Comparison of ENCODE assay signal across 8 mouse cellular contexts in the genomic region with DNA sequence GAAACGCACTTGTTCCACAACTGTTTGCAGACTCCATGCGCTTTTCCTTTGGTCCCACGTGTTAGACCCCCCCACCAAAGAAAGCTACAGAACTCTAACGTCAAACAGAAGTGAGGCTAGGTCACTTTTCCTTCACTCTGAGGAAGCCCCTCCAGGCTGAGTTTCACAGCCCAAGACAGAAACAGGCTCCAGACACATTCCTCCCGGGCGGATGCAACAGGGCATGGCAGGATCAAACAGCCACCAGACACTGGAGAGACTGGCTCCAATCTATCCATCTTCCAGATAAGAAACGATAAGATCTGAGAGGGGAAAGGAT.
DNase-seq lines count a peak whose midpoint lies in the region; ATAC-seq and TF ChIP-seq lines count a peak whose summit lies in the region.

No protein-coding gene starts in this region.

- peak overlapping the region; percentile 84; the same call in 1 of the 2 replicates for H3K9ac ChIP-seq in limb, embryonic 14.5 days (ENCODE audit: low read depth, low read length, severe bottlenecking)

- peak; percentile 25 for DNase-seq in right cerebral cortex, postnatal 4 days
- no peak for DNase-seq in right cerebral cortex, postnatal 36 days (ENCODE audit: low spot score in 2 of 2)
- peak; percentile 83 for DNase-seq in embryo, embryonic 11 days
- DNase-seq in heart, postnatal 10 days = peak; percentile 37 to 41
- DNase-seq in limb, embryonic 14.5 days (ENCODE audit: low spot score) = peak; percentile 46
- no peak for DNase-seq in layer of hippocampus, adult 18-20 months (ENCODE audit: low spot score in 2 of 2)
- no peak for DNase-seq in left cerebral cortex, adult 8-10 months (ENCODE audit: low spot score in 2 of 2)

- intact Hi-C loops in heart, postnatal 10 days (cut with DNase I) = loop anchor here (2.0 kb wide), 1 partner anchor 144 kb away; a partner anchor contains a TSS

- H3K27ac ChIP-seq in limb, embryonic 14.5 days (replicated peaks; ENCODE audit: low read depth, low read length) = peak overlapping the region; percentile 97
- H3K27ac ChIP-seq in olfactory bulb, adult 2 months (ENCODE audit: insufficient read depth, low read depth, low read length) = peak overlapping the region; percentile 86

- H3K4me3 ChIP-seq in limb, embryonic 14.5 days (replicated peaks; ENCODE audit: low read length) = peak overlapping the region; percentile 49
- H3K4me3 ChIP-seq in olfactory bulb, adult 2 months (ENCODE audit: insufficient read depth, low read depth, low read length) = 0 out of 2 replicates have a peak overlapping the region, but pooled peaks have one; percentile 0

- peak overlapping the region; percentile 89 for H3K4me2 ChIP-seq in limb, embryonic 14.5 days (replicated peaks; ENCODE audit: low read depth, low read length, severe bottlenecking)

- TF ChIP-seq POLR2A in limb, embryonic 14.5 days (IDR thresholded peaks at IDR 0.05; ENCODE audit: borderline replicate concordance, extremely low read depth, insufficient read depth, insufficient read length) = no peak
- no peak for TF ChIP-seq POLR2A in olfactory bulb, adult 2 months (IDR thresholded peaks at IDR 0.05; ENCODE audit: insufficient read depth, low read depth, low read length)

- H3K27me3 ChIP-seq in limb, embryonic 14.5 days (ENCODE audit: control insufficient read depth, insufficient read depth, low read length) = no peaks in the 10 kb centered on the region

- no peaks in the 10 kb centered on the region for H3K9me3 ChIP-seq in limb, embryonic 14.5 days (ENCODE audit: control insufficient read depth, low read length)

- no peaks in the 10 kb centered on the region for H3K36me3 ChIP-seq in limb, embryonic 14.5 days (ENCODE audit: control insufficient read depth, insufficient read depth, low read length)

- H3K4me1 ChIP-seq in limb, embryonic 14.5 days (ENCODE audit: control insufficient read depth, insufficient read depth, low read length) = peaks cover 60% of the 10 kb centered on the region
- H3K4me1 ChIP-seq in olfactory bulb, adult 2 months (ENCODE audit: control insufficient read depth, insufficient read depth, low read length) = peaks cover 17% of the 10 kb centered on the region

- ATAC-seq in limb, embryonic 14.5 days (ENCODE audit: low FRiP score, low read depth) = no peak

- no peak for TF ChIP-seq CTCF in olfactory bulb, adult 2 months (IDR thresholded peaks at IDR 0.05; ENCODE audit: insufficient read depth, low read depth, low read length)

- WGBS in limb, embryonic 14.5 days = 2% methylated on average over 7 of the region's 7 CpGs
- WGBS in olfactory bulb, adult 2 months = 13% methylated on average over 7 of the region's 7 CpGs

Comparison
In these comparisons a context has a peak if more than half of its experiments do, and no peak if none do; other contexts are left out.
1. DNase-seq: peak in right cerebral cortex, postnatal 4 days (single experiment), embryo, embryonic 11 days (single experiment), heart, postnatal 10 days (2 of 2) and limb, embryonic 14.5 days (single experiment); none in right cerebral cortex, postnatal 36 days (0 of 2), layer of hippocampus, adult 18-20 months (0 of 2) and left cerebral cortex, adult 8-10 months (0 of 2).